Mouse (Mus musculus): ENCODE data around the gene Epn3.
A peak's percentile ranks its signal among the peaks of the same experiment; 100 is the strongest.

Gene Epn3

GRCm38 (mm10) chr11:94499661-94500152, at the start of gene Epn3:
Gene Epn3 (minus strand): TSS chr11:94499974.
- DNase-seq = no peak

- DNase-seq = peak; percentile 94
These were observed 49.3 kb upstream of the Epn3 start, which contains the start of gene Rsad1 for GRCm38 (mm10) chr11:94548888-94549690. Gene Rsad1 (minus strand): TSS chr11:94549255.

GRCm38 (mm10) chr11:94548041-94548784, 48.4 kb upstream of the Epn3 start:
- peak; percentile 60 for DNase-seq

- no peak for DNase-seq
These were observed 47.5 kb upstream of the Epn3 start for GRCm38 (mm10) chr11:94547271-94547670.

GRCm38 (mm10) chr11:94546381-94546780, 46.6 kb upstream of the Epn3 start:
- DNase-seq = no peak

- DNase-seq = peak; percentile 36
These were observed 44.6 kb upstream of the Epn3 start for GRCm38 (mm10) chr11:94544422-94544821.

- DNase-seq = peak; percentile 93
These were observed 44.2 kb upstream of the Epn3 start for GRCm38 (mm10) chr11:94543932-94544331.

- DNase-seq = no peak
These were observed 43.6 kb upstream of the Epn3 start for GRCm38 (mm10) chr11:94543344-94543743.

GRCm38 (mm10) chr11:94542400-94542799, 42.6 kb upstream of the Epn3 start:
- DNase-seq = no peak

- no peak for DNase-seq
These were observed 40.0 kb upstream of the Epn3 start for GRCm38 (mm10) chr11:94539761-94540160.

GRCm38 (mm10) chr11:94538733-94539292, 39.0 kb upstream of the Epn3 start:
- no peak for DNase-seq

- no peak for DNase-seq
These were observed 33.4 kb upstream of the Epn3 start for GRCm38 (mm10) chr11:94533171-94533570.

GRCm38 (mm10) chr11:94528879-94529278, 29.1 kb upstream of the Epn3 start:
- no peak for DNase-seq

- no peak for DNase-seq
These were observed 26.6 kb upstream of the Epn3 start for GRCm38 (mm10) chr11:94526171-94526879.

- peak; percentile 65 for DNase-seq
These were observed 21.6 kb upstream of the Epn3 start, which contains the start of gene Mycbpap for GRCm38 (mm10) chr11:94521219-94521843. Gene Mycbpap (minus strand): TSS chr11:94521742.

- no peak for DNase-seq
These were observed 13.7 kb upstream of the Epn3 start for GRCm38 (mm10) chr11:94513452-94513851.

- no peak for DNase-seq
These were observed 9.2 kb upstream of the Epn3 start for GRCm38 (mm10) chr11:94508976-94509375.

- DNase-seq = no peak
These were observed 1.7 kb upstream of the Epn3 start for GRCm38 (mm10) chr11:94501482-94501881.

- no peak for DNase-seq
These were observed 588 bp upstream of the Epn3 start for GRCm38 (mm10) chr11:94500362-94500761.

- DNase-seq = no peak
These were observed 739 bp downstream of the Epn3 start for GRCm38 (mm10) chr11:94499035-94499434.

GRCm38 (mm10) chr11:94498093-94498996, 1.4 kb downstream of the Epn3 start:
- peak; percentile 51 for DNase-seq

Data from right cerebral cortex, adult 18-20 months (tissue).